Mouse (Mus musculus) heart, postnatal 10 days (tissue): ENCODE data around the gene Gpr162. TPM values are rescaled to one million over a fixed set of nuclear protein-coding genes. Genes with fewer than 3 reads are reported as not detected.

ENCODE experiments used
- DNase-seq, 2 experiments: peaks; one replicate each; pipeline ENCODE4 v3.0.0; 2021
- intact Hi-C: fragments of 180-260 bp; cut with DNase I; formaldehyde crosslinking; loops from one replicate; pipeline ENCODE4 v1.15.1; 2025
- total RNA-seq, 2 experiments: library from RNA; stranded (reverse); gene quantifications; 2 replicates each; pipeline ENCODE4 v1.2.3; 2021

The Gpr162 gene
- total RNA-seq, 2 experiments from 2014 or later = 3.0 to 4.9 TPM

- intact Hi-C loops = no loop called here
Measured at GRCm38 (mm10) chr6:124884714-124885500, 21.1 kb upstream of the Gpr162 start.

GRCm38 (mm10) chr6:124883351-124883750, 19.6 kb upstream of the Gpr162 start:
- intact Hi-C loops = no loop called here
- no peak for DNase-seq

More at GRCm38 (mm10) chr6:124884714-124885500, 21.1 kb upstream of the Gpr162 start:
- peak; percentile 62 to 70 for DNase-seq

GRCm38 (mm10) chr6:124881821-124882220, 18.0 kb upstream of the Gpr162 start:
- intact Hi-C loops = no loop called here
- no peak for DNase-seq

GRCm38 (mm10) chr6:124879390-124879789, 15.6 kb upstream of the Gpr162 start:
- intact Hi-C loops = no loop called here
- no peak for DNase-seq

GRCm38 (mm10) chr6:124874348-124874747, 10.6 kb upstream of the Gpr162 start:
- intact Hi-C loops = no loop called here
- DNase-seq = no peak

- intact Hi-C loops = no loop called here
- no peak for DNase-seq
Measured at GRCm38 (mm10) chr6:124866560-124866959, 2.8 kb upstream of the Gpr162 start.

GRCm38 (mm10) chr6:124865766-124866362, 2.1 kb upstream of the Gpr162 start:
- DNase-seq = no peak
- intact Hi-C loops = no loop called here

GRCm38 (mm10) chr6:124863125-124863657, 592 bp downstream of the Gpr162 start:
- no peak for DNase-seq
- intact Hi-C loops = no loop called here

GRCm38 (mm10) chr6:124862406-124863124, 1.2 kb downstream of the Gpr162 start:
- no peak for DNase-seq
- intact Hi-C loops = no loop called here

GRCm38 (mm10) chr6:124861802-124862201, 2.0 kb downstream of the Gpr162 start:
- DNase-seq = no peak
- intact Hi-C loops = no loop called here

- DNase-seq = no peak
- intact Hi-C loops = no loop called here
Measured at GRCm38 (mm10) chr6:124861266-124861665, 2.5 kb downstream of the Gpr162 start.

GRCm38 (mm10) chr6:124860511-124860910, 3.3 kb downstream of the Gpr162 start:
- DNase-seq = no peak
- intact Hi-C loops = no loop called here

- DNase-seq = peak; percentile 91 to 95
- intact Hi-C loops = loop anchor here (2.0 to 5.0 kb wide), 2 partner anchors 45 to 58 kb away; no protein-coding TSS in a partner anchor
Measured at GRCm38 (mm10) chr6:124859725-124860124, 4.1 kb downstream of the Gpr162 start.

- no peak for DNase-seq
- intact Hi-C loops = loop anchor here (2.0 to 5.0 kb wide), 2 partner anchors 46 to 59 kb away; no protein-coding TSS in a partner anchor
Measured at GRCm38 (mm10) chr6:124858561-124859318, 5.0 kb downstream of the Gpr162 start.

- intact Hi-C loops = loop anchor here (1.0 to 5.0 kb wide), 3 partner anchors 47 to 72 kb away; no protein-coding TSS in a partner anchor
- DNase-seq = no peak
Measured at GRCm38 (mm10) chr6:124857840-124858530, 5.8 kb downstream of the Gpr162 start.

GRCm38 (mm10) chr6:124856916-124857839, 6.6 kb downstream of the Gpr162 start, which contains the start of gene P3h3:
TSS of gene P3h3 (minus strand) at chr6:124857752.
- peak; percentile 87 to 88 for DNase-seq
- intact Hi-C loops = loop anchor here (1.0 to 5.0 kb wide), 2 partner anchors 60 to 73 kb away; no protein-coding TSS in a partner anchor

- intact Hi-C loops = loop anchor here (5.0 kb wide), 1 partner anchor 61 kb away; no protein-coding TSS in a partner anchor
- no peak for DNase-seq
Measured at GRCm38 (mm10) chr6:124856321-124856720, 7.5 kb downstream of the Gpr162 start.

- intact Hi-C loops = loop anchor here (5.0 kb wide), 1 partner anchor 63 kb away; no protein-coding TSS in a partner anchor
- DNase-seq = no peak
Measured at GRCm38 (mm10) chr6:124854647-124855046, 9.1 kb downstream of the Gpr162 start.
